Mouse (Mus musculus) kidney, postnatal 36 days (tissue): ENCODE measurements around the gene Col23a1.

Experiments
- DNase-seq, 2 experiments: peaks; one replicate each; pipeline ENCODE4 v3.0.0; 2021 to 2022; ENCODE audit warnings: mixed read lengths in 2 of 2

Gene Col23a1

DNA sequence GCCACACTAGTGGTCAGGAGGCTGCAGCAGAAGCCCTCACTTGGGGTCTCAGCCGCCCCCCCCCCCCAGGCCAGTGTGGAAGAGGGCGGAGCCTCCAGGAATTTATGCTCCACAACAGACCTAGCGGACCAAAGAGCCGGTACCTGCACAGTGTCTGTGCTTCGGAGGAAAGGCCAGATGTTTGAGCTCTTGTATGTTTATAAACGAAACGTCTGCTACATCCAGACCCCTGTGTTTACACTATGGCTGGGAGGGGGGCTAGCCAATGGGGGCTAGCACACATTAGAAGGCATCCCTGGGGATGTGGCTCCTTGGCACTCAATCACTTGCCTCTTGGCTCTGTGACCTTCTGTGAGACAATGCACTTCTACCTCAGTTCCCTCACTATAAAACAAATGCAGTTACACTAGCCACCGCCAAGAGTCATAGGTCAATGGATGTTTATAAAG lies 99.2 kb downstream of the Col23a1 start:
- DNase-seq = no peak

DNA sequence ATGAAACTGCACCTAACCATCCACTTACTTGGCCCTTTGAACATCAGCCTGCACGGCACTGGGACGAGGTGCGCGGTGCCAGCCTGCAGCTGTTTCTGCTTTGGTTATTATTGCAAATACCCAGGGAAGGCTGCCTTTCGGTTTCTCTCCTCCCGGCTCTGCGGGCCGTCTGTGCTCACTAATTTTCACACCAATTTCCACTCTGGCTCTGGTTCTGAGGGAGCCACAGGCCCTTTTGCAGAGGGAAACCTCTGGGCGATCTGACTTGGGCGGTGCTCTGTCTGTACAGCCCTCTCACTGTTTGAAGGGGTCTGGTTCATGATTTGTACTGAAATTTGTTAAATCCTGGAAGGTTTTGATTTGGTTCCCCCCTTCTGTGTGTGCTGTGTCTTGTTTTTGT lies 100.0 kb downstream of the Col23a1 start:
- DNase-seq = no peak

DNA sequence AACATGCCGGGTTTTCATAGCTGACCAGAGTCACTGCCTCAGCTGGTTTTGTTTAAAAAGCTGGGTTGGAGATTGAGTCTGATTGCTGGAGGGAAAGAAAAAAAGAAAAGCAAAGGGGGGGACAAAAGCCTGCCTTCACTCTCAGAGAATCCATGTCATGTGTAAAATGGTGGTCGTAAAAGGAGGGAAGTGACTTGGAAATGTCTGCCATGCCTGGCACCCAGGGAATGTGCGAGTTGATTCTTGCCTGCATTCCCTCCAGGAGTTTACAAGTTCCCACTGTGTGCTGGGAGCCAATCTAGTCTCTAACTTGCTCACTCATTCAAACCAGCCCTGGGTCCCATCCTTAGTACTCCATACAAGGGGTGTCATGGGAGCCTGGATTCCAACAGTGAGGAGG lies 100.8 kb downstream of the Col23a1 start:
- no peak for DNase-seq

DNA sequence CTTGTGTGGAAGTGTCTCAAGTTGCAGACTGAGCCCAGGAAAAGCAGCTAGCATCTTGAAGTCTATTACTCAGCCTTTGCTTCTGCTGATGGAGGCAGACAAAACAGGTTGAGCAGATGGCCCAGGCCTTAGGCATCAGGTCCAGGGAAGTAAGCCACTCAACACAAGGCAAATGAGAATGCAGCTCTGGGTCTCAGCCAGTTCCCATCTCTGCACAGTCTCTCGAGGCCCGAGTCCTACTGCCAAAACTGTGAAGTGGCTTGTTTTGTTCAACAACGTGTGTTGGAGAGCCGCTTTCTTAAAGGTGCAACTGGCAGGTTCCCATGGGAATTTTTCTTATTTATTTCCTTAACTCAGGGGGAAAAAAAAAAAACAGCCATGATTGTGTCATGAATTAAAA lies 101.8 kb downstream of the Col23a1 start:
- DNase-seq = no peak

DNA sequence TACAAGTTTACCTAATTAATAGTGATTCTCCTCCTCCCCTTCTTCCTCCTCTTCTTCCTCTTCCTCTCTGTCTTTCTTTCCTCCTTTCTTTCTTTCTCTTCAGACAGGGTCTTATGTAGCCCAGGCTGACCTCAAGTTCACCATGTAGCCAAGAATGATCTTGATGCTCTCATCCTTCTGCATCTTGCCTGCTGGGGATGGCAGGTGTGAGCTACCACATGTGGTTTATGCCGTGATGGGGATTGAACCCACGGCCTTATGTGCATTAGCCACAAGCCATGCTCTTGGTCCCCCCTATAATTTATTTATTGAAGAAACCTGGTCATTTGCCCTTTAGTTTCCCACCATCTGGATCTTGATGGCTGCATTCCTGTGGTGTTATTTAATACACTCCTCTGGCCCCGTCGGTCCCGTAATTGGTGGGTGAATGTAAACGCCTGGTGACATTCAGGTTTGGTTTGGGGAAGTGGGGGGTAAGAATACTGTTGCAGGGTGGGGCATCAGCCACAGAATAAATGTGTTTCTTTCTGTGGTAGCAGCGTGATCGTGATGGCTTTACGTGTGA lies 104.7 kb downstream of the Col23a1 start:
- no peak for DNase-seq

DNA sequence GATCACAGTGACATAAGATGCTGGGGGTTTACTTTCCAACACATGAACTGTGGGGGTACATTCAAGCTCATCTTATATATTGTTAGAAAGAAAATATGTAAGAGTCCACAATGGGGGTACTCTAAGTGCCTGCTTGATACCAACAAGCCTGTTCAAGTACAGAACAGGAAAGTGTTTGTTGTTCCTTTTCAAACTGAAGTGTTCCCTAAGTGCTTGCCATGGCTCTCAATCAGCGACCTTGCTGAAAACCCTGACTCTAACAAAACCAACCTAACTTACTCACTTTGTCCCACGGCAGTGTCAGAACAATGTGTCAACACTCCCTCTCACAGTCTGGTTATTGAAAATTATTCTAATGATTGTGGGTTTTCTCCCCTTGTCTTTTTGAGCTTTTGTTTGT lies 106.7 kb downstream of the Col23a1 start:
- no peak for DNase-seq

DNA sequence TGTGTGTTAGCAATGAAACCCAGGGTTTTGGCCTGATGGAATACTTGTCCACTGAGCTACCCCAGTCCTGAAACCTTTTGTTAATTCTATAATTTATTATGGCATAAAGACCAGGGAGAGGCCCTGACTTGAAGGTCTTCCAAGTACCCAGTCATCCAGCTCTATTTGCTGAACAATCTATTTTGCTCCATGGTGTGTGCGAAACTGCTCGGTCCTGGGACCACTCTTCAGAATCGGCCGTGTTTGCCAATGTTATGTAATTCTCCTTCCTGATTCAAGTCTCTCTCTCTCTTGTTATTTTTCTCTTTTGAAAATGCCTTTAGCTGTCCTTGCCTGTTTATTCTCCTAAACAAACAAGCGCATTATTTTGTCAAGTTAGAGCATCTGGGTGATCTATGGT lies 108.4 kb downstream of the Col23a1 start:
- DNase-seq = no peak

DNA sequence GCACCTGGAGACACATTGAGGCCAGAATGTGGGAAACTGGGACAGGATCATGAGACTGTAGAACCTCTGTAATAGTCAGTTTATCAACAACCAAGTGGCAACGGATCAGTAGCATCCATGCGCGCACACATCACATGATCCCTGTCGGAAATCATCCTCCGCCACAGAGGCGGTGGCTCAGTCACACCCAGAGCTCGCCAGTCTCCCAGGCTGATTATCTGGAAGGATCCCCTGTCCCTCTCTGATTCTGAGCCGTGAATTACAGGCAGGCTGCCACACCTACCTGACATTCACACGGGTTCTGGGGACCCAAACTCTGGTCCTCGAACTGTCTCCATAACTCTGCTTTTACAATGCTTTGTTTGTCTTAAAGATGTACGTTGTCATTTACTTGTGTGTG lies 110.6 kb downstream of the Col23a1 start:
- no peak for DNase-seq

DNA sequence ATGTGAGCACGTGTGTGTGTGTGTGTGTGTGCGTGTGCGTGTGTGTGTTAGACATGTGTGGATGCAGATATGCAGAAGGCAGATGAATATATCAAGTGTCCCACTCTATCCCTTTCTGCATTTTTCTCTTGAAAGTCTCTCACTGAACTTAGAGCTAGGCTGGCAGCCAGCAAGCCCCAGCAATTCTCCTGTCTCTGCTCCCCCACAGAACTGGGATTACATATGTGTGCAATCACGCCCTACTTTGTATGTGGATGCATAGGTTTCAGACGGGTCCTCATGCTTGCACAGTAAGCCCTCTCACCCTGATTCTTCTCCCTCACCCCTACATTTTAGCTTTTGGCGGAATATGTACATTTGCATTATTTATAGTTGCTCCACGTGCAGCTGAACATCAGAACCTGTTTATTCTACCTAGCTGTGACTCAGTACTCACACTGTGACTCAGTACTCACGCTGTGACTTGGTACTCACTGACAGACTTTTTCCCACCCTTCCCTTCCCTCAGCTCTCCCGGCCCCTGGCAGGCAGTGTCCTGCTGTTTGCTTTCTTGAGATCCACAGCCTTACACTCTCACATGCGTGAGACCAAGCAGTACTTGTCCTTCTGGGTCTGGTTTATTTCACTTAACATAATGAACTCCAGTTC lies 111.9 kb downstream of the Col23a1 start:
- DNase-seq = no peak

DNA sequence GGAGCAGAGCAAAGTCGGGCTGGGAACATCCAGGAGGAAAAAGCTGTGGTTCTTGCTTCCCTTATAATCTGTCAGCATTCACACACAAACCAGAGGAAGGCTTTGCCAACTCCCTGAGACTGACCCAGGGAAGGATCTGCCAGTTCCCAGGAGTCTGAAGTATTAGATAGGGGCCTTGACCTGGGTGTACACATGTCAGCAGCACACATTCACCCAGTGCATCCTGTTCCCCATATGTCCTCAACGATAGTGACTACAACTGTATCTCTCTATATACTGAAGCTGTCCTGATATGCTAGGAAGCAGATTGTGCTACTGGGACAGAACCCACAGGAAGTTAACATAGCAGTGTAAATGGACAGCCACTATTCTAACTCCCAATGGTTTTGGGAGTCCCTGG lies 114.2 kb downstream of the Col23a1 start:
- no peak for DNase-seq

DNA sequence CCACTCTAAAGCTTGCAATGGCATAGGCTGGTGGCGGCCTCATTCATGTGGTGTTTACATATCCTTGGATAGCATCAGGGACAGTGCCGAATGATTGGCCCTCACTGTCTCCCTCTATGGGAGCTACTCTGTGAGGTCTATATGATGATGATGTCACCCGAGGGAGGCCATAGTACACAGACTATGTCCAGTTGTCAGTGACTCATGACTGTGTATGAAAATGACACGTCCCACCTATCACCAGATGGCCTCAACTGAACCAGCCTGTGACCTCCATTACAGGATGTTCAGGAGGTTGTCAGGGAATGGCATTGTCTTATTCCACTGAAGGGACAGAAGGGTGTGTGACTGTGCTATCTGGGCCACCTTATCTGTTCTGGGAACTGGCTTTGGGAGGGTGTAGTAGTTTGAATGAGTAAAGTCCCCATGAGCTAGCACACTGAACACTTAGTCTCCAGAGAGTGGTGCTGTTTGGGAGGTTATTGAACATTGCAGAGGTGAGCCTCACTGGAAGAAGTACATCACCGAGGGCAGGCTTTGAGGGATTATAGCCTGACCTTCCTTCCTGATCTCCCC lies 115.2 kb downstream of the Col23a1 start:
- DNase-seq = no peak

DNA sequence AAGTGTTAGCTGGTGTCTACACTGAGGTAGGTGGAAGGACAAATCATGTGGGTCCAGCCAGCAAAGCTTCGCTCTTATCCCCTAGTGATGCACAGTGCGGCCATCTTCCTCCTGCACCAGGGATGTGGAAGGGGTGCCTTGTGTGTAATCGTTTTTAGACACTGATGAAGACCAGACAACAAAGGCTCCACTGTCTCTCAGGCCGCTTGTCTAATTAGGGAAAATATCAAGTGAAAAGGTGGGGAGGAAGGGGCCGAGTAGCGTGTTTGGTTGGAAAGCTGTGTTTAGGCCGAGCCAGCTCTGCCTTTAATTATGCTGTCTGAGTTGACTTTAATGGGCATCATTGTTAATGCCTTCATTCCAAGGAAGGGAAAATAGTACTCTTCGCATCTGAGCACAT lies 116.8 kb downstream of the Col23a1 start:
- DNase-seq = no peak

DNA sequence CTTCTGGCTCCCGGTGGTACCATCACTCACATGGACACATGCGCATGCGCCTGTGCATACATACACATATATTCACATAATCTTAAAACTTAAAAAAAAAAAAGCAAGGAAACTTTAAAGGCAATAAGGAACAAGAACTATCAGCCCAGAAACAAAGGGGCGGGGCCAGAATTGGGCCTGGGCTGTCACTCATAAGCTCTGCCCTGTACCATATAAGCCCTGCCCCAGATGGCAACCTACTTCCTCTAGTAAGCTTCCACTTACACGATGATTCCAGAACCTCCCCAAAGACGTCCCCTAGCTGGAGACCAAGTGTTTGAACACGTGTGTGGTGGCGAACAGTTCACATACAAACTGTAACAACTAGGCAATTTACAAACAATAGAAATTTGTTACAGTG lies 117.6 kb downstream of the Col23a1 start:
- DNase-seq = no peak

DNA sequence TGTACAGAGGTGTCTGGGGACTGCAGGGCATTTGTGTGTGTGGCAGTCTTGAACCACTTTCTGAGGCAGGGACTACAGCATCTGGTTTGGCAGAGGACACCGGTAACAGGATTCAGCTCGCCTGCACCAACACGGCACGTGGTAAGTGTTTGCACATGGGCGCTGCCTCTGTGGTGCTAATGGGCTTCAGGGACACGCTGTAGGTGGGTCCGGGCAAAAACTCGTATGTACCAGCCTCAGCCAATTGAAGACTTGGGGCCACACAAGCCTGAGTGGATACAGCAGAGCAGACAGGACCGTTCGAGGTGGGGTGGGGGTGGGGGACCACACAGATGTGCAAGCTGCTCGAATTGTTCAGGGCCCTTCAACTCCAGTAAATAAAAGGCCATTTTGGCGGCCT lies 121.1 kb downstream of the Col23a1 start:
- DNase-seq = no peak

DNA sequence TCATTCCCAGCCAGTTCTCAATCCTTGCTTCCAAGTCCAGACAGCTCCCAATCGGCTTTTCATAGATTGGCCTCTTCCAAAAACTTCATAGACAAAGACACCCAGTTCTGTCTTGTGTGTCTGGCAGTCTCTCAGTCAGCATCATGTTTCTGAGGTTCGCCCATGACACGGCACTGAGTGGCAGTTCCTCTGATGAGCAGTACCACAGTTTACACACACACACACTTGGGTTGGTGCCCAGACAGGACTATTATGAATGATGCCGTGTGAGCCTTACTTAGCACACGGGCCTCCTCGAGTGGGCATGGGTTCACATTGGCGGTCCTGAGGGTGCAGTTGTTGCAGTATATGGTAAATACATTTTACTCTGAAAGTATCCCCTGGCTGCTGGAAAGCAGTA lies 124.8 kb downstream of the Col23a1 start:
- DNase-seq = no peak

DNA sequence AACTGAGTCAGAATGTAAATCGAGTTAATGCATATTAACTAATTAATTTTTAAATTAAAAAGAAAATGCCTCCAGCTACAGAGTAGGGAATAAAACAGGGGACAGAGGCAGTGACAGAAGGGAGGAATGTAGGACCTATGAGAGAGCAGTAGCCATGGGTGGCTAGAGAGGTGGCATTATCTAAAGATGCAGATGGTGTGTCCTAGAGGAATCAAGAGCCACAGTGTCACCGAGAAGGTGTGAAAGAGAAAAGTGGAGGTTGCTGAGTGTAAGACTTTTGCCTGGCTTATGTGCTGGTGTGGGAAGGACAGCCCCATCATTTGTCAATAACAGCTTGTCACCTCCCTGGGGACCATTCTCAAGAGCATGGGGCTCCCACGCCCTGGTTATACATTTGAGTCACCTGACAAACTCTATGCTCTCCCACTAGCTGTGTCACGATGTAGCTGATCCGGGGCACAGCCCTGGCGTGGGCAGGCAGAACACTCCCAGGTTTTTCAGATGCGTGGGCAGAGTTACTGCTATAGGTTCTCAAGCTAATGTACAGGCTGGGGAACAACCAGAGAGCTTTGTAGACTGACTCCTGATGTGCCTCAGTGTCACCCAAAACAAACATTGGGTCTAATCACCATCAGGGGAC lies 125.4 kb downstream of the Col23a1 start:
- no peak for DNase-seq

DNA sequence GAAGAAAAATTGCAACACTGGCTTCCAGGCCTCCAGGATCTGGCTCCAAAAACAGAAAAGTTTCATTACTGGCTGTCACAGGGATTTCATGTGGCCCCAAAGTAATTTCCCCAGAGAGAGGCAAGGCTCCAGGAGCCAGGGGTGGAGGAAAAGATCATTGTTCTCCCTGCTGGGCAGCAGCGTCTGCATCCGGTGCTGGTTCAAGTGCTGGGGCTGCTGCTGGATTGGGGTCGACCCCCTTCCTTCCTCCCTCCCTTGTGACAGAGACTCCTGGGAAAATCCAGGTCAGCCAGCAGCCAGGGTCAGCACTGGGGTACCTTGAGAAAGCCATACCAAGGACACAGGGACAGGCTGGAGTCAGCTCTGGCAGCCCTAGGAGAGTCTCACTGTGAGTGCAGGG lies 129.1 kb downstream of the Col23a1 start:
- no peak for DNase-seq

DNA sequence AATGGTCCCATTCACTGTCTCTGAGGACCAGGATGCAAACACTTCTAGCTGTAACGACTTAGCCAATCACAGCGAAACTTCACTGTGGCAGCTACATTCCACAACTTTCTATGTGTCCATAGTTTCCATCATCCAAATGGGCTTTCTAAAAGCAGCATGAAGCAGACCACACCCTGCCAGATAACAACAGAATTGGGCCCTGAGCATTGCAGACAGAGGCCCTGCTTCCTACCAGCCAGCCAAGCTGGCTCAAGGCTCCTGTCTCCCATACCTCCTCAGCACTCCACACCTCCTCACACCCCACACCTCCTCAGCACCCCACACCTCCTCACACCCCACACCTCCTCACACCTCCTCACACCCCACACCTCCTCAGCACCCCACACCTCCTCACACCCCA lies 132.2 kb downstream of the Col23a1 start:
- no peak for DNase-seq

DNA sequence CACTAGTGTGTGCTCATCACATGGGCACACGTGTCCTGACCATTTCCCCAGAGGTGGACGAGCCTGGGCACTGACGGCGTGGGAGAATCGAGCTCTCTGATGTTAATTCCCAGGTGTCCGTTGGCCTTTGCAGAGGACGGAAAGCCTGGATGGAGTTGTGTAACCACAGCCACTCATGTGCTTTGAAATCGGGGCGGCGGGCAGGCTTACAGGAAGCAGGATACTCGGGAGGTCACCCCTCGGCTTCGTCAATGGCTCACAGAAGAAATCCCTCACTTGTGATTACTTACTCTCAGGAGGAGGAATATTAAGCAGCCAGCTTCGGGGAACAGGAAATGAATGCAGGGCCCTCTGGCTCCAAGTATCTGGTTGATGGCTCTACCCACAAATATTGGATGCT lies 133.0 kb downstream of the Col23a1 start:
- no peak for DNase-seq

DNA sequence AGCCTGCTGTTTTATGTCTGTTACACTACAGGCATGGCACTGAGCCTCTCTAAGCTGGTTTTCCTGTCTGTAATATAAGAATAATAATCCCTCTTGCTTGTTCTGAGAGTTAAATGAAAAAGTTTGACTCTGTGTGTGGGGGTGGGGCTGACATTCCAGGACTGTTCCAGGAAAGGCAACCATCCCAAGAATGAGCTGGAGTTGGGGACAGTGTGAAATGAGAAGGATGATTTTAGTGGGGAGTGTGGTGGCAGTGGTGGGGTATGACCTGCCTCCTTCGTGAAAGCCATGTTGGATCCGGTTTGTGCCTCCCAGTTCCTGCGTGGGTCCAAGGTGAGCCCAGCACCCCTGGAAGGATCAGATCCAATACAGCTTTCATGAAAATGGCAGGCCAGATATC lies 136.4 kb downstream of the Col23a1 start:
- DNase-seq = no peak

DNA sequence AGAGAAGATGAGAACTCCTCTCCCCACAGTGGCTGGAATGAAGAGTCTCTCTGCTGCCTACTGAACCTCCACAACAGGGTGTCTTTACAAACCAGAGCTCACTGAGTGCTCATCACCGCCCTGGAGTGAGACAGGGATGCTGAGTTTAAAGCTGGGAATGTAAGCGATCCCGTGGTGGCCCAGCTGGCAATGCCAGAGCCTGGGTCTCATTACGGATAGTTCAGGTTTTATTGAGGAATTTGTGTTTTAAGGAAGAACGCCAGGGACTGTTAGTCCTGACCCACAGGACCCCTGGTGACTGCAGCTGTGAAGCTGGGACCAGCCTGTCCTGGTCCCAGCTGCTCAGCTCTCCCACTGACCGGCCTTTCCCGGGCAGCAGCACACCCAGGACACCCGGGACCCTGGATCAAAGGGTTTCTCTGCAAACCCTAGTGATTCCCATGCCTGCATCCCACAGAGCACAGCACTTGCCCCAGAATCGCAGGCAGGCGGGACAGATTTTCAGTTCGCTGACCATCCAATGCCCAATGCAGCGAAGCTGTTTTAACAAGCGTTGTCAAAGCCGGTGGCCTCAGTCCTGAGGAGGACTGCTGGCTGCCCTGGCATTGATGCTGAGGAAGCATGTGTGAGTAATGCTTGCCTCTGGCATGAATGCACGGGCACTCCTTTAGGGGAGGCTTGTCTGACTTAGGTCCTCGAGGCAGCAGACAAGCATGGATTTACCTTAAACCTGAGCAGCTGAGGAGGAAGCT lies 139.9 kb downstream of the Col23a1 start:
- DNase-seq = no peak

DNA sequence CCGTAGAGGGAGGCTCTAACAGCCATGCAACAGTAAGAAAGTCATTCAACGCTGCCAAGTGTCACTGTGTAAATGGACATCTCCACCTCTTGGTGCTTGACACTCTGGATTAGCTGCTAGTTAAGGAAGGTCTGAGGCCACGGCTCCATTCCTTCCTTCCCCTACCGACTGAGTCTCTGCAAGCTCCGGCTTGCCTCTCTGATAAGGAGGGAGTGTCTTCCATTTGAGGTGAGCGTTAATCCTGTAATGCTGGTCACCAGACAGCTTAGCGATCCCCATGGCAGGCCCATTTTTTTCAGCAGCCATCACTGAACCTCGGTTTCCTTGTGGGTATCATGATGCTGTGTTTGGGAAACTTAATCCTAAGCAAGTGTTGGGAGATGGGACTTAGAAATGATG lies 140.5 kb downstream of the Col23a1 start:
- DNase-seq = no peak

DNA sequence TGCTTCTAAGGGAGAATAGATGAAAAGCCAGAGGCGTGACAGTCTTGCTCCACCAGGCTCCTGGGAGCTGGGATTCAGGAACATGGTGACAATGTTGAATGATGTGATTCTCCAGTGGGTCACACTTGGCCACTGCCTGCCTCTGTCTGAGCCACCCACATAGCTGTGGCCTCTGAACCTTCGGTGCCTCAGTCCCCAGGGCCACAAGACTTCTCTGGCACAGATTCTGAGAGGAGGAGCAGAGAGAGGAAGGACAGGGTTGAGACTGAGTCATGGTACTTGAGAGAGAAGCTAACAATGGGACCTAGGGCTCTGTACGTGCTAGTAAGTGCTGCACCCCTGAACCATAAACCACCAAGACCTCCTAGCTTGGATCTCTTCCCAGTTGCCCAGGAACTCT lies 141.6 kb downstream of the Col23a1 start:
- DNase-seq = no peak

DNA sequence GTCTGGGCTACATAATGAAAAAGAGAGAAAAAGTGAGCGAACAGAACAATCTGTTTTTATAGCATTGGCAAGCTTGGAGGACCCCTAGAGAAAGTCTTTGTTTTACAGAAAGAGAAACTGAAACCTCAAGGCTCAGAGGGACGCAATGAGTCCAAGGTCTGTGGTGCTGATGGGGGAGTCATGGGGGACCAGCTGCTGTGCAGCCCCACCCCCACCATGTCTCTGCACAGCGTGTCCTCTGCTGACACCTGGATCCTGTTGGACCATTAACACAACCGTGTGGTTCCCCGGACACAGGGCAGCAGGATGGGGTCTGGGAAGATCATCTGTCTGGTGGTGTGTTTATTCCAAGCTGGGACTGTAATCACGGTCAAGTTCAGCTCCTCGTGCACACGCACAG lies 142.2 kb downstream of the Col23a1 start:
- DNase-seq = no peak
